Mouse (Mus musculus): ENCODE results near the gene Gtf3c6. TPM values are rescaled to one million over a fixed set of nuclear protein-coding genes. Genes with fewer than 3 reads are reported as not detected.
A peak's percentile ranks its signal among the peaks of the same experiment; 100 is the strongest.

Gtf3c6 gene
- total and polyA plus RNA-seq, 2 experiments from 2014 or later, result 25.7 to 71.3 TPM

GRCm38 (mm10) chr10:40271216-40271615 lies 13.3 kb upstream of the Gtf3c6 start:
- ATAC-seq (ENCODE audit: insufficient read depth, low read depth) (no peak), DNase-seq (ENCODE audit: low spot score) (no peak)
- TF ChIP-seq CTCF (IDR thresholded peaks at IDR 0.05; ENCODE audit: low read depth) (no peak), EP300 (IDR thresholded peaks at IDR 0.05; ENCODE audit: low read depth) (no peak)
- Histone ChIP-seq H3K4me1 (ENCODE audit: control insufficient read depth, insufficient read depth) (no peaks in the 10 kb centered on the region), H3K9me3 (replicated peaks; ENCODE audit: control insufficient read depth, low read length) (no peaks in the 10 kb centered on the region), H3K27me3 (ENCODE audit: control insufficient read depth, insufficient read depth, low read length) (no peaks in the 10 kb centered on the region), H3K36me3 (replicated peaks; ENCODE audit: control insufficient read depth, insufficient read depth, low read length) (no peaks in the 10 kb centered on the region), H3K9ac (replicated peaks; ENCODE audit: low read depth, low read length) (no peak overlapping the region), H3K4me3 (ENCODE audit: low read depth, low read length) (no peak overlapping the region), H3K4me2 (ENCODE audit: low read depth, low read length) (no peak overlapping the region), H3K27ac (ENCODE audit: low read depth) (no peak overlapping the region)
- WGBS, result 81% methylated on average over 3 of the region's 3 CpGs

- WGBS, result 77% methylated on average over 3 of the region's 3 CpGs
- DNase-seq (ENCODE audit: low spot score) (no peak), ATAC-seq (ENCODE audit: insufficient read depth, low read depth) (no peak)
- Histone ChIP-seq H3K27ac (ENCODE audit: low read depth) (no peak overlapping the region), H3K36me3 (replicated peaks; ENCODE audit: control insufficient read depth, insufficient read depth, low read length) (no peaks in the 10 kb centered on the region), H3K4me2 (ENCODE audit: low read depth, low read length) (no peak overlapping the region), H3K4me1 (ENCODE audit: control insufficient read depth, insufficient read depth) (no peaks in the 10 kb centered on the region), H3K9me3 (replicated peaks; ENCODE audit: control insufficient read depth, low read length) (no peaks in the 10 kb centered on the region), H3K27me3 (ENCODE audit: control insufficient read depth, insufficient read depth, low read length) (no peaks in the 10 kb centered on the region), H3K9ac (replicated peaks; ENCODE audit: low read depth, low read length) (no peak overlapping the region), H3K4me3 (ENCODE audit: low read depth, low read length) (no peak overlapping the region)
- TF ChIP-seq EP300 (IDR thresholded peaks at IDR 0.05; ENCODE audit: low read depth), result no peak
- TF ChIP-seq CTCF (IDR thresholded peaks at IDR 0.05; ENCODE audit: low read depth), result no peak
Measured at GRCm38 (mm10) chr10:40264920-40265319, 7.0 kb upstream of the Gtf3c6 start.

DNA sequence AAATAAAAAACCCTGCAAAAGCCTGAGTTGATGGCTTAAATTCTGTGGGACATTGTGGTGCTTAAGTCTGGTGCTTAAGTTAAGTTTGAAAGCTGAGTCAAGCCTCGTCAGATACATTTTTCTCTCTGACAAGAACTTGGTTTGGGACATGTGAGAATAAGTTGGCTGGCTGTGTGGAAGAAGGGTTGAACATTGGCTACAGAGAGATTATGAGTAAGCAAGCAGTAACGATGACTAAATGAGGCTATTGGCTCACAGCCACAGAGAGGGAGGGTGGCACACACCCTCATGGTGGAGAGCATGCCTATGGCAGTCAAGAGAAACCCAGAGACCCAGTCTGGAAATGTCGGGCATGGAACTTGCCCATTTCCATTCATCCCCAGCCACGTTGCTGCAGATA lies 5.8 kb upstream of the Gtf3c6 start:
- Histone ChIP-seq H3K36me3 (replicated peaks; ENCODE audit: control insufficient read depth, insufficient read depth, low read length) (no peaks in the 10 kb centered on the region), H3K4me3 (ENCODE audit: low read depth, low read length) (no peak overlapping the region), H3K4me2 (ENCODE audit: low read depth, low read length) (no peak overlapping the region), H3K27me3 (ENCODE audit: control insufficient read depth, insufficient read depth, low read length) (no peaks in the 10 kb centered on the region), H3K9me3 (replicated peaks; ENCODE audit: control insufficient read depth, low read length) (no peaks in the 10 kb centered on the region), H3K9ac (replicated peaks; ENCODE audit: low read depth, low read length) (no peak overlapping the region), H3K4me1 (ENCODE audit: control insufficient read depth, insufficient read depth) (no peaks in the 10 kb centered on the region), H3K27ac (ENCODE audit: low read depth) (no peak overlapping the region)
- 51% methylated on average over 4 of the region's 4 CpGs for WGBS
- ATAC-seq (ENCODE audit: insufficient read depth, low read depth) (no peak), DNase-seq (ENCODE audit: low spot score) (no peak)
- TF ChIP-seq CTCF (IDR thresholded peaks at IDR 0.05; ENCODE audit: low read depth) (no peak), EP300 (IDR thresholded peaks at IDR 0.05; ENCODE audit: low read depth) (no peak)

DNA sequence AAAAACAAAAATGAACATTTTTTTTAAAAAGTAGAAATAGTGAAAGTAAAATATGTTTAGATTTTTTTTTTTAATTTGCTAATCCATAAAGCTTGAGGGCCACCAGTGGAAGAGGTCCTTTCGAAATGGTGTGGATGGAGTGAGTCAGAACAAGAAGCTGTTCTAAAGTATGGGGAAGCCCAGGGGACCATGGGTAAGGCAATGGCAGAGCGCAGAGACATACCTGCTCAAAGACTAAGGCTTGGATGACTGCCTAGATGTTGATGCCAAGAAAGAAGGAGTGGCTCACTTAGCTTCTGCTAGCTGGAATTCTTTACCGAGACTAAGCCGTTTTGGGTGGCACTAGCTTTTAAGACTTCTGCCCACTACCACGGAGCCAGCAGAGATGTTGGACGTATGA lies 4.3 kb upstream of the Gtf3c6 start:
- TF ChIP-seq EP300 (IDR thresholded peaks at IDR 0.05; ENCODE audit: low read depth) (no peak), CTCF (IDR thresholded peaks at IDR 0.05; ENCODE audit: low read depth) (no peak)
- Histone ChIP-seq H3K27me3 (ENCODE audit: control insufficient read depth, insufficient read depth, low read length) (no peaks in the 10 kb centered on the region), H3K9me3 (replicated peaks; ENCODE audit: control insufficient read depth, low read length) (no peaks in the 10 kb centered on the region), H3K4me3 (ENCODE audit: low read depth, low read length) (no peak overlapping the region), H3K4me1 (ENCODE audit: control insufficient read depth, insufficient read depth) (no peaks in the 10 kb centered on the region), H3K9ac (replicated peaks; ENCODE audit: low read depth, low read length) (no peak overlapping the region), H3K27ac (ENCODE audit: low read depth) (no peak overlapping the region), H3K4me2 (ENCODE audit: low read depth, low read length) (no peak overlapping the region), H3K36me3 (replicated peaks; ENCODE audit: control insufficient read depth, insufficient read depth, low read length) (no peaks in the 10 kb centered on the region)
- ATAC-seq (ENCODE audit: insufficient read depth, low read depth) (no peak), DNase-seq (ENCODE audit: low spot score) (no peak)
- 82% methylated on average over 6 of the region's 6 CpGs for WGBS

GRCm38 (mm10) chr10:40260305-40260704 lies 2.4 kb upstream of the Gtf3c6 start:
- H3K4me1 ChIP-seq (ENCODE audit: control insufficient read depth, insufficient read depth), result no peaks in the 10 kb centered on the region; the same call in 1 of the 2 replicates
- no peaks in the 10 kb centered on the region for H3K36me3 ChIP-seq (replicated peaks; ENCODE audit: control insufficient read depth, insufficient read depth, low read length)
- no peak overlapping the region for H3K4me2 ChIP-seq (ENCODE audit: low read depth, low read length)
- H3K9me3 ChIP-seq (replicated peaks; ENCODE audit: control insufficient read depth, low read length), result no peaks in the 10 kb centered on the region
- no peak overlapping the region for H3K27ac ChIP-seq (ENCODE audit: low read depth)
- no peaks in the 10 kb centered on the region for H3K27me3 ChIP-seq (ENCODE audit: control insufficient read depth, insufficient read depth, low read length)
- no peak for TF ChIP-seq CTCF (IDR thresholded peaks at IDR 0.05; ENCODE audit: low read depth)
- no peak for TF ChIP-seq EP300 (IDR thresholded peaks at IDR 0.05; ENCODE audit: low read depth)
- no peak overlapping the region for H3K4me3 ChIP-seq (ENCODE audit: low read depth, low read length)
- WGBS, result 56% methylated on average over 5 of the region's 5 CpGs
- DNase-seq (ENCODE audit: low spot score) (no peak), ATAC-seq (ENCODE audit: insufficient read depth, low read depth) (no peak)
- H3K9ac ChIP-seq (replicated peaks; ENCODE audit: low read depth, low read length), result no peak overlapping the region

GRCm38 (mm10) chr10:40259542-40259941 lies 1.6 kb upstream of the Gtf3c6 start:
- WGBS, result 17% methylated on average over 8 of the region's 8 CpGs
- 0 out of 2 replicates have a peak overlapping the region, but pooled peaks have one; percentile 6 for H3K4me2 ChIP-seq (ENCODE audit: low read depth, low read length)
- DNase-seq (ENCODE audit: low spot score) (no peak), ATAC-seq (ENCODE audit: insufficient read depth, low read depth) (no peak)
- H3K27ac ChIP-seq (ENCODE audit: low read depth), result no peak overlapping the region
- TF ChIP-seq EP300 (IDR thresholded peaks at IDR 0.05; ENCODE audit: low read depth) (no peak), CTCF (IDR thresholded peaks at IDR 0.05; ENCODE audit: low read depth) (no peak)
- H3K4me3 ChIP-seq (ENCODE audit: low read depth, low read length), result no peak overlapping the region
- no peaks in the 10 kb centered on the region for H3K9me3 ChIP-seq (replicated peaks; ENCODE audit: control insufficient read depth, low read length)
- H3K27me3 ChIP-seq (ENCODE audit: control insufficient read depth, insufficient read depth, low read length), result no peaks in the 10 kb centered on the region
- H3K36me3 ChIP-seq (replicated peaks; ENCODE audit: control insufficient read depth, insufficient read depth, low read length), result no peaks in the 10 kb centered on the region
- no peak overlapping the region for H3K9ac ChIP-seq (replicated peaks; ENCODE audit: low read depth, low read length)
- H3K4me1 ChIP-seq (ENCODE audit: control insufficient read depth, insufficient read depth), result no peaks in the 10 kb centered on the region; the same call in 1 of the 2 replicates

Measured in heart, postnatal 0 days (tissue).